Mouse (Mus musculus): ENCODE measurements at regions not wholly inside any gene's neighbourhood (a gene's known extent, or its start where the extent isn't known, plus 50 kb on each side); places are given as distances from the start of the nearest gene placed in this dataset.

- Histone ChIP-seq H3K27ac (ENCODE audit: insufficient read depth, low read depth, low read length) (no peak overlapping the region), H3K4me1 (ENCODE audit: control insufficient read depth, insufficient read depth, low read length) (no peaks in the 10 kb centered on the region), H3K4me3 (ENCODE audit: insufficient read depth, low read length) (no peak overlapping the region)
- no peak for TF ChIP-seq POLR2A (IDR thresholded peaks at IDR 0.05; ENCODE audit: borderline replicate concordance, low read depth, low read length)
- no peak for TF ChIP-seq CTCF (IDR thresholded peaks at IDR 0.05; ENCODE audit: low read depth, low read length)
Measured at GRCm38 (mm10) chr13:52216343-52216742, 314.7 kb downstream of the Diras2 start.

DNA sequence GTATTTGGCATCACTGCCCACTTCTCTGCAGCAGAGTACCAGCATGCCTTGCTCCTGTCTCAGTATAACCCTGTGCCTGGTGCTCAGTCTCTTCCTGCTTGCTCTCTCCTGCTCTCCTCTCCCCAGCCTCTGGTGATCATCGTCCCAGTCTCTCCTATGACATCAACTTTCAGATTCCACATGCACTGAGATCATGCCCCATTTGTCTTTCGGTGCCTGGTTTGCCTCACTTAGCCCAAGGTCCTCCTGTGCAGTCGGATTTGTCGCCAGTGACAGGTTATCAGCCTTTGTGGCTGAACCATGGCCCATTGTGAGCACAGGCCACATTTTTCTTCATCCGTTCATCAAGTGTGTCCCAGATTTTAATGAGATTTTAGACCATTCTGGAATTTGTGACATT, 314.0 kb downstream of the Diras2 start:
- Histone ChIP-seq H3K4me3 (ENCODE audit: insufficient read depth, low read length) (no peak overlapping the region), H3K27ac (ENCODE audit: insufficient read depth, low read depth, low read length) (no peak overlapping the region), H3K4me1 (ENCODE audit: control insufficient read depth, insufficient read depth, low read length) (no peaks in the 10 kb centered on the region)
- TF ChIP-seq POLR2A (IDR thresholded peaks at IDR 0.05; ENCODE audit: borderline replicate concordance, low read depth, low read length) (no peak), CTCF (IDR thresholded peaks at IDR 0.05; ENCODE audit: low read depth, low read length) (no peak)

- TF ChIP-seq CTCF (IDR thresholded peaks at IDR 0.05; ENCODE audit: low read depth, low read length) (no peak), POLR2A (IDR thresholded peaks at IDR 0.05; ENCODE audit: borderline replicate concordance, low read depth, low read length) (no peak)
- H3K4me3 ChIP-seq (ENCODE audit: insufficient read depth, low read length): no peak overlapping the region
- H3K27ac ChIP-seq (ENCODE audit: insufficient read depth, low read depth, low read length): no peak overlapping the region
- H3K4me1 ChIP-seq (ENCODE audit: control insufficient read depth, insufficient read depth, low read length): no peaks in the 10 kb centered on the region
Measured at GRCm38 (mm10) chr13:52217741-52218140, 313.3 kb downstream of the Diras2 start.

DNA sequence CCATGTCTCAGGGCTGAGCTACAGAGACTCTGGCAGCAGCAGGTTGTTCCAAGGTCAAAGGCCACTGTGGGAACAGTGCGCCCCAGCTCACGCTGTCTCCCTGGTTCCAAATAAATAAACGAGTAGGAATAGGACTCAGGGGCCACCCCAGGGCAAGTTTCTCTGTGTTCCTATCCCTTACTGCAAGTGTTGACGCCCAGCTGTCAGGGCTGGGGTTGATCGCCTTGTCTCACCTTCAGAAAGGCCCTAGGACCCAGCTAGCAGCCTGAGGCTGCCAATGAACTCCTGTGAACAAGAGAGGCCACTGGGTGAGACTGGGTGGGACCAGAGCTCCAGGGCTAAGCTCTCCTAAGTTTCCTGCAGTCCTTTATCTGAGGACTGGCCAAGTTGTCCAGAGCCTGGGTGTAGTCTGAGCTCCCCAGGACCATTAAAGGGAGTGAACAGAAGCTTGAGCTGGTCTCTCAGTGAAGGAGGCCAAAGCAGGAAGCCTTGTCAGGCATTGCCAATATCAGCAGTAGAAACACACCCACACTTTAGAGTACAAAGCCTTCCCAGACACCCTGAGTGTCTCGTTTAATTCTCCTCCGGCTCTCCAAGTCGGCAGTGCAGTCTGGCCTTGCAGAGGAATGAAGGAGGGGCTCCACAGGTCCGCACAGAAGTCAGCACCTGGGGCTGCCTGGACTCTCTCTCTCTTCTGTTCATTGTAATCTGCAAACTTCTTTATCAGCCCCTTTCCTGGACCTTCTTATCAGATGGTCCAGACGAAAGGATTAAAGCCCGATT, 308.6 kb downstream of the Diras2 start:
- Histone ChIP-seq H3K4me1 (ENCODE audit: control insufficient read depth, insufficient read depth, low read length) (no peaks in the 10 kb centered on the region), H3K27ac (ENCODE audit: insufficient read depth, low read depth, low read length) (no peak overlapping the region), H3K4me3 (ENCODE audit: insufficient read depth, low read length) (no peak overlapping the region)
- TF ChIP-seq CTCF (IDR thresholded peaks at IDR 0.05; ENCODE audit: low read depth, low read length): no peak
- TF ChIP-seq POLR2A (IDR thresholded peaks at IDR 0.05; ENCODE audit: borderline replicate concordance, low read depth, low read length): no peak

GRCm38 (mm10) chr13:52223098-52223962, 307.7 kb downstream of the Diras2 start:
- Histone ChIP-seq H3K27ac (ENCODE audit: insufficient read depth, low read depth, low read length) (no peak overlapping the region), H3K4me1 (ENCODE audit: control insufficient read depth, insufficient read depth, low read length) (no peaks in the 10 kb centered on the region), H3K4me3 (ENCODE audit: insufficient read depth, low read length) (no peak overlapping the region)
- TF ChIP-seq POLR2A (IDR thresholded peaks at IDR 0.05; ENCODE audit: borderline replicate concordance, low read depth, low read length): no peak
- TF ChIP-seq CTCF (IDR thresholded peaks at IDR 0.05; ENCODE audit: low read depth, low read length): no peak

DNA sequence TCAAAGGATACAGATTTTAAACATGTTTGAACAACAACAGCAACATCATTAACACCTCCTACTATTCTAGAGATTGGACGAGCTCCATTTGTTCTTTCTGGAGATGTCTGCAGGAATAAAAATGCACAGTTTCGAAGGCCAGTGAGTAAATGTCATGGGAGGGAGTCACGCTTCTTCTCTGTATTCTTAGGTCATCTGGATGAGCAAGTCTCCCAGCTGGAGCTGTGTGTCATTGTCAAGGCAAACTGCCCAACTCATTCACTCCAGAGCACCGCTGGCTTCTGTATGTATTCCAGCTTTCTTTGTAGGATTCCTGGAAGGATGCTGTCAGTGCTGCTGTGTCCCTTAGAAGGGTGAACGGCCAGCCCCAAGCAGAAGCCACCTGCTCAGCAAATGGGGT, 297.1 kb downstream of the Diras2 start:
- TF ChIP-seq CTCF (IDR thresholded peaks at IDR 0.05; ENCODE audit: low read depth, low read length) (no peak), POLR2A (IDR thresholded peaks at IDR 0.05; ENCODE audit: borderline replicate concordance, low read depth, low read length) (no peak)
- peaks cover 16% of the 10 kb centered on the region for H3K4me1 ChIP-seq (ENCODE audit: control insufficient read depth, insufficient read depth, low read length)
- no peak overlapping the region for H3K4me3 ChIP-seq (ENCODE audit: insufficient read depth, low read length)

GRCm38 (mm10) chr13:52236105-52236504, 295.0 kb downstream of the Diras2 start:
- no peak overlapping the region for H3K4me3 ChIP-seq (ENCODE audit: insufficient read depth, low read length)
- H3K4me1 ChIP-seq (ENCODE audit: control insufficient read depth, insufficient read depth, low read length): peaks cover 16% of the 10 kb centered on the region
- no peak for TF ChIP-seq POLR2A (IDR thresholded peaks at IDR 0.05; ENCODE audit: borderline replicate concordance, low read depth, low read length)
- TF ChIP-seq CTCF (IDR thresholded peaks at IDR 0.05; ENCODE audit: low read depth, low read length): no peak
- H3K27ac ChIP-seq (ENCODE audit: insufficient read depth, low read depth, low read length): peak overlapping the region; percentile 17

More for the DNA sequence above, 297.1 kb downstream of the Diras2 start:
- H3K27ac ChIP-seq (ENCODE audit: insufficient read depth, low read depth, low read length): no peak overlapping the region

DNA sequence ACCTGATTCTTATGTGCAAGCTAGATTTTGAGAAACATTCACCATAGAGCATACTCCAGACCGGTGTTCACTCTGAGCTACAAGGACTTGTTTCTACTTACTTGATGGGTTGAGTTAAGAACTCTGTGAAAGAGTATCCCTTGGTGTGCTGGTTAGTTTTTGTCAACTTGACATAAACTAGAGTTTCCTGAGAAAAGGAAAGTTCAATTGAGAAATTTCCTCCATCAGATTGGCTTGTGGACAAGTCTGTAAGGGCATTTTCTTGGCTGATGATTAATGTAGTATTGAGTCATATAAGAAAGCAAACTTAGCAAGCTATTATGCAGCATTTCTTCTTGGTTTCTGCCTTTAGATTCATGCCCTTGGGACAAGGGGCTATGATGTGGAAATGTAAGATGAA, 291.5 kb downstream of the Diras2 start:
- TF ChIP-seq POLR2A (IDR thresholded peaks at IDR 0.05; ENCODE audit: borderline replicate concordance, low read depth, low read length) (no peak), CTCF (IDR thresholded peaks at IDR 0.05; ENCODE audit: low read depth, low read length) (no peak)
- no peak overlapping the region for H3K4me3 ChIP-seq (ENCODE audit: insufficient read depth, low read length)
- no peak overlapping the region for H3K27ac ChIP-seq (ENCODE audit: insufficient read depth, low read depth, low read length)
- H3K4me1 ChIP-seq (ENCODE audit: control insufficient read depth, insufficient read depth, low read length): peaks cover 16% of the 10 kb centered on the region

DNA sequence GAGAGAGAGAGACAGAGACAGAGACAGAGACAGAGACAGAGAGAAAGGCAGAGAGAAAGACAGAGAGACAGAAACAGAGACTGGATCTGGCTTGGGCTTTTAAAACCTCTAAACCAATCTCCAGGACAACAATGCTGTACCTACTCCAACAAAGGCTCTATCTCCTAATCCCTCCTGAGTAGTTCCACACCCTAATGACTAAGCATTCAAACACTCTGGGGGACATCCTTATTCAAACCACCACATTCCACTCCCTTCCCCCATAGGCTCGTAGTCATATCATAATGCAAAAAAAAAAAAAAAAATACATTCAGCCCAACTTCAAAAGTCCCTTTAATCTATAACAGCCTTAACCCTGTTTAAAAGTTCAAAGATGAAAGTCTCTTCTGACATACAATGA, 289.3 kb downstream of the Diras2 start:
- H3K4me3 ChIP-seq (ENCODE audit: insufficient read depth, low read length): no peak overlapping the region
- no peak overlapping the region for H3K27ac ChIP-seq (ENCODE audit: insufficient read depth, low read depth, low read length)
- H3K4me1 ChIP-seq (ENCODE audit: control insufficient read depth, insufficient read depth, low read length): peaks cover 5% of the 10 kb centered on the region
- TF ChIP-seq CTCF (IDR thresholded peaks at IDR 0.05; ENCODE audit: low read depth, low read length): no peak
- no peak for TF ChIP-seq POLR2A (IDR thresholded peaks at IDR 0.05; ENCODE audit: borderline replicate concordance, low read depth, low read length)

- no peak overlapping the region for H3K4me3 ChIP-seq (ENCODE audit: insufficient read depth, low read length)
- peaks cover 2% of the 10 kb centered on the region; the same call in 1 of the 2 replicates for H3K4me1 ChIP-seq (ENCODE audit: control insufficient read depth, insufficient read depth, low read length)
- no peak overlapping the region for H3K27ac ChIP-seq (ENCODE audit: insufficient read depth, low read depth, low read length)
- TF ChIP-seq POLR2A (IDR thresholded peaks at IDR 0.05; ENCODE audit: borderline replicate concordance, low read depth, low read length) (no peak), CTCF (IDR thresholded peaks at IDR 0.05; ENCODE audit: low read depth, low read length) (no peak)
Measured at GRCm38 (mm10) chr13:52249492-52249891, 281.6 kb downstream of the Diras2 start.
